Mouse (Mus musculus) lung, postnatal 36 days (tissue): ENCODE measurements at regions not wholly inside any gene's neighbourhood (a gene's known extent, or its start where the extent isn't known, plus 50 kb on each side); places are given as distances from the start of the nearest gene placed in this dataset.

Experiments used
- DNase-seq: peaks from one replicate; pipeline ENCODE4 v3.0.0; 2022; ENCODE audit warnings: mixed read lengths

GRCm38 (mm10) chr19:52321626-52322025 is 57.5 kb downstream of the Ins1 start:
- no peak for DNase-seq

- DNase-seq, result no peak
Measured at GRCm38 (mm10) chr19:52331398-52331797, 67.3 kb downstream of the Ins1 start.

- no peak for DNase-seq
Measured at GRCm38 (mm10) chr19:52355175-52355574, 91.1 kb downstream of the Ins1 start.

GRCm38 (mm10) chr19:52374892-52375578 is 110.9 kb downstream of the Ins1 start:
- no peak for DNase-seq

GRCm38 (mm10) chr19:52406653-52407052 is 142.6 kb downstream of the Ins1 start:
- DNase-seq, result no peak

GRCm38 (mm10) chr19:52428768-52429167 is 164.7 kb downstream of the Ins1 start:
- no peak for DNase-seq

- peak; percentile 8 for DNase-seq
Measured at GRCm38 (mm10) chr19:52442523-52442922, 178.4 kb downstream of the Ins1 start.

GRCm38 (mm10) chr19:52448931-52449330 is 184.8 kb downstream of the Ins1 start:
- DNase-seq, result no peak

GRCm38 (mm10) chr19:52449392-52449791 is 185.3 kb downstream of the Ins1 start:
- no peak for DNase-seq
